Mouse (Mus musculus): ENCODE data around the gene Prrx1.

Prrx1 gene

DNA sequence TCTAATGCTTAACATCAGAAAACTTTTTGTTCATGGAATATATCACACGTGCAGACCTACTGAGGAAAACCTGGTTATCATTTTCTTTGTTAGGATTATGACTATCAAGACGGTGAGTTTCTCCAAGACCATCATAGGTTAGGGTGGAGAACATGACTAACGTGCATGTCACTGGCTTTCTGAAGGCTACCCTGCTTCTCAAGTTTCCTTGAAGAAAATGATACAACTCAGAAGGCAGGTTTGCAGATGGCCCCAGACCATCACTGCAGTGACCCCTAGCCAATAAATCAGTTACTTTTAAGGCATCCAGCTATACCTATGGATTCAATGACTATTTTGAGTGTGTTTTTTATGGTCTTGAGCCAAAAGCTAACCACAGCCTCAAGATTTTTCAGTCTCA is 38.6 kb downstream of the Prrx1 start:
- ATAC-seq (ENCODE audit: insufficient number of reproducible peaks, low FRiP score, low TSS enrichment) = no peak

GRCm38 (mm10) chr1:163273132-163273531 is 40.4 kb downstream of the Prrx1 start:
- ATAC-seq (ENCODE audit: insufficient number of reproducible peaks, low FRiP score, low TSS enrichment) = no peak

GRCm38 (mm10) chr1:163266853-163267538 is 46.5 kb downstream of the Prrx1 start:
- no peak for ATAC-seq (ENCODE audit: insufficient number of reproducible peaks, low FRiP score, low TSS enrichment)

- ATAC-seq (ENCODE audit: insufficient number of reproducible peaks, low FRiP score, low TSS enrichment) = 0 out of 2 replicates have a peak, but pooled peaks have one; percentile 3
Measured at GRCm38 (mm10) chr1:163257298-163257697, 56.2 kb downstream of the Prrx1 start.

DNA sequence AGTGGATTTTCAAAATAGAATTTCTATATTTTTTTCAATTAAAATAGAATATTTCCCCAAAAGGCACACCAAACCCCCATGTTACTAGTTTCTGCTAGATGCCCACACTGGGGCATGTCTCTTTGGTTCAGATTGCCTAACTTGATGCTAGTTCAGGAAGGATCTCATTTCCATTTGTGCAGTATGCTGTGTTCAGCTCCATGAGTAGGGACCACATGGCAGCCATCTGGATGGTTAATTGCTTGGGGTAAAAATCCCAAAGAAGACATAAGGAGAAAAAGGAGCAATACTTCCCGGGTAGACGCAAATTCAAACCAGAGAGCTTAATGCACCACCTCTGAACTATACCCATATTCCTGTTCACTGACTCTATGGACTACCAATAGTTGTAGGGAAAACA is 57.6 kb downstream of the Prrx1 start:
- ATAC-seq (ENCODE audit: insufficient number of reproducible peaks, low FRiP score, low TSS enrichment) = no peak

DNA sequence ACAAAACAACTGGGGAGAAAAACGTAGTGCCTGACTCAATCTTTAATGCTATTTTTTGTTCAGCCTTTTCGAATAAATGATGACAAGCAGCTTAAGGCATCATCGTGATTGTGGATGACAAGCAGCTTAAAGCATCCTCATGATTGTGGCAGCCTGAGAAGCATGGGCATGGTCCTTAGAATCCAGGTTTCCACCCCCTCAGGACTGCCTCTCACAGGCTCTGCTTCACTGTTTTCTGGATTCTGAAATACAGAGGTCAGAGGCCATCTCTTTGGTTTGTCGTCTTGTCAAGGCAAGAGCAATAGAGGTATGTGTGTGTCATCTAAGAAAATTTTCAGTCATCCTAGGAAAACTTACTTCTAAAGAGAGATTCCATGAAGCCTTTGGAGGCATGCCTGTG is 60.7 kb downstream of the Prrx1 start:
- ATAC-seq (ENCODE audit: insufficient number of reproducible peaks, low FRiP score, low TSS enrichment) = no peak

DNA sequence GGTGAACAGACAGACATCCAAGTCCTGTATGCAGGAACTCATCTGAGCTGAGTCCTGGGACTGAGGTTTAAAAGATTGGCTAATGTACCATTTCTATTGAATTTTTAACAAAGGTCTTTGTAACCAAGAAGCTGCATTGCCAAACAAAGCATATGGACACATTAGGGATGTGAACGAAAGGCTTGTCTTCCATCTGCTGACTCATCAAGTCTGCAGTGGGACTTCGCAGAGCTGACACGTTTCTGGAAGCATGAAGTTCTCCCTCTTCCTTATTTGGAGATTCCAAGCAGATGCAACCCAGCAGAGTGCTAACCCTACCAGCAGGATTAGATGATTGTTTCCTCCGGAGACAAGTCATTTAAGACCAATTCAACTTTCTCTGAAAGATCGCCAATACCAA is 61.2 kb downstream of the Prrx1 start:
- no peak for ATAC-seq (ENCODE audit: insufficient number of reproducible peaks, low FRiP score, low TSS enrichment)

- ATAC-seq (ENCODE audit: insufficient number of reproducible peaks, low FRiP score, low TSS enrichment) = no peak
Measured at GRCm38 (mm10) chr1:163251766-163252165, 61.7 kb downstream of the Prrx1 start.

GRCm38 (mm10) chr1:163238950-163239349 is 74.6 kb downstream of the Prrx1 start:
- no peak for ATAC-seq (ENCODE audit: insufficient number of reproducible peaks, low FRiP score, low TSS enrichment)

- no peak for ATAC-seq (ENCODE audit: insufficient number of reproducible peaks, low FRiP score, low TSS enrichment)
Measured at GRCm38 (mm10) chr1:163231230-163231629, 82.3 kb downstream of the Prrx1 start.

- ATAC-seq (ENCODE audit: insufficient number of reproducible peaks, low FRiP score, low TSS enrichment) = no peak
Measured at GRCm38 (mm10) chr1:163226271-163226670, 87.2 kb downstream of the Prrx1 start.

DNA sequence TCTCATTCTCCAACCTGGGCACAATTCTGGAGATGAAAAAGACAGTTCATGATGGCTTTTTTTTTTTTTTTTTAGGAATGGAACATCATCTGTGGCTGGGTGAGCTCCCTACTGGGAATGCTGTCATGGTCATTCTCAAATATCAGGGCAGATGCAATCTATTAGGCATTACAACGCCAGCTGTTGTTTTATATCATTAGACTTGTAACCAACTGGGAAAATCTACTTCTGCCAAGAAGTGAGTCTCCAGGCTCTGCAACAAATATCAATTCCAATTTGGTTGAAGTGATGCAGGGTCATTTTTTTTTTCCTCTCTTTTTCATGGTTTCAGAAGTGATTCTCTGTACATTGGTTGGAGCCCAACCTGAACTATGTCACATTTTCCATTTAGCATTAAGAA is 91.7 kb downstream of the Prrx1 start:
- ATAC-seq (ENCODE audit: insufficient number of reproducible peaks, low FRiP score, low TSS enrichment) = no peak

GRCm38 (mm10) chr1:163208919-163209867 is 104.3 kb downstream of the Prrx1 start:
- ATAC-seq (ENCODE audit: insufficient number of reproducible peaks, low FRiP score, low TSS enrichment) = no peak

GRCm38 (mm10) chr1:163198767-163199166 is 114.7 kb downstream of the Prrx1 start:
- ATAC-seq (ENCODE audit: insufficient number of reproducible peaks, low FRiP score, low TSS enrichment) = no peak

DNA sequence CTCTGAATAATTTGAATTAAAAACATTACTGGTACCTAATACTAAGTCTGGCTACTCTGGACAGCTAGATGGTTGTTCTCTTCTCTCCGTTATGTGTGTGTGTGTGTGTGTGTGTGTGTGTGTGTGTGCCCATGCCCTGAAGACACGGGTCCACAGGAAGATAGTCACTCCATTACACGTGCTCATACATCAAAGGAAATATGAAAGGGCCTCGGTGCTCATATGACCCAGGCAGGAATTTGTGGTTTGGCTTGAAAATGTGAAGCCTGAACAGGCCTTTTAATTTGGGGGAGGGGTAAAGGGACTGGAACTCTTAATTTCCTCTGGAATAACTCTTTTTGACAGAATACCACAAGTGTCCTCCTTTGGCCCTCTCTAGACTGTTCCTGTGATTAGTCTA is 115.5 kb downstream of the Prrx1 start:
- no peak for ATAC-seq (ENCODE audit: insufficient number of reproducible peaks, low FRiP score, low TSS enrichment)

Data from cerebellum, adult (tissue).